Comparison of ENCODE assay signal across 8 mouse cellular contexts in genomic region chr8:107030650-107031576, GRCm38 (mm10). TPM values are rescaled to one million over a fixed set of nuclear protein-coding genes. Genes with fewer than 3 reads are reported as not detected.
DNase-seq lines count a peak whose midpoint lies in the region; ATAC-seq and TF ChIP-seq lines count a peak whose summit lies in the region.

Gene Vps4a, plus strand, starts transcription at chr8:107031222.

- peak; percentile 93 for TF ChIP-seq CTCF in lung, postnatal 0 days (IDR thresholded peaks at IDR 0.05)

- 4% methylated on average over 66 of the region's 66 CpGs for WGBS in hindbrain, embryonic 10.5 days
- WGBS in lung, postnatal 0 days, result 7% methylated on average over 49 of the region's 66 CpGs

- H3K4me3 ChIP-seq in hindbrain, embryonic 10.5 days, result peak within 1 kb of the TSS; percentile 79
- H3K4me3 ChIP-seq in lung, postnatal 0 days (ENCODE audit: low read depth, low read length), result peak within 1 kb of the TSS; percentile 88

- no peak for TF ChIP-seq EP300 in lung, postnatal 0 days (IDR thresholded peaks at IDR 0.05)

- H3K9ac ChIP-seq in lung, postnatal 0 days (replicated peaks; ENCODE audit: low read depth), result peak within 1 kb of the TSS; percentile 95

- H3K36me3 ChIP-seq in hindbrain, embryonic 10.5 days, result peaks cover 6% of the 10 kb centered on the region; the same call in 1 of the 2 replicates
- H3K36me3 ChIP-seq in lung, postnatal 0 days (ENCODE audit: insufficient read depth, low read length), result 0 out of 2 replicates have a peak, but pooled peaks cover 5% of the 10 kb centered on the region

- peak; percentile 74 for DNase-seq in MEL-GATA-1-ER (ENCODE audit: extremely low read depth, low read depth)
- peak; percentile 97 for DNase-seq in cerebellum, adult 8-10 months
- peak; percentile 97 for DNase-seq in hindbrain, embryonic 10.5 days (ENCODE audit: low spot score)
- peak; percentile 96 for DNase-seq in layer of hippocampus, adult 9-11 months
- peak; percentile 96 for DNase-seq in lung, postnatal 0 days (ENCODE audit: low spot score)
- peak; percentile 99 for DNase-seq in ovary, postnatal 14 days (ENCODE audit: low spot score)
- peak; percentile 97 for DNase-seq in thymus, postnatal 14 days

- peaks cover 20% of the 10 kb centered on the region for H3K4me1 ChIP-seq in hindbrain, embryonic 10.5 days (replicated peaks)
- H3K4me1 ChIP-seq in lung, postnatal 0 days (ENCODE audit: insufficient read depth, low read depth, low read length), result peaks cover 6% of the 10 kb centered on the region; the same call in 1 of the 2 replicates

- peak; percentile 84 for ATAC-seq in frontal cortex, adult (ENCODE audit: low TSS enrichment)
- ATAC-seq in lung, postnatal 0 days, result peak; percentile 96

- H3K4me2 ChIP-seq in lung, postnatal 0 days (replicated peaks; ENCODE audit: low read depth, low read length), result peak within 1 kb of the TSS; percentile 81

- H3K27ac ChIP-seq in hindbrain, embryonic 10.5 days, result peak within 1 kb of the TSS; percentile 90
- peak within 1 kb of the TSS; percentile 87 for H3K27ac ChIP-seq in lung, postnatal 0 days (ENCODE audit: low read length)

- no peaks in the 10 kb centered on the region for H3K27me3 ChIP-seq in hindbrain, embryonic 10.5 days (ENCODE audit: insufficient read depth, poor library complexity, severe bottlenecking)
- no peaks in the 10 kb centered on the region for H3K27me3 ChIP-seq in lung, postnatal 0 days (replicated peaks; ENCODE audit: insufficient read depth, low read length)

- H3K9me3 ChIP-seq in hindbrain, embryonic 10.5 days, result no peaks in the 10 kb centered on the region
- no peaks in the 10 kb centered on the region for H3K9me3 ChIP-seq in lung, postnatal 0 days (ENCODE audit: low read length)

RNA-seq across cellular contexts. Expression of gene Vps4a, which starts in this region (rescaled TPM):
- 73.0 and 85.7 TPM in 2 replicates for polyA plus RNA-seq in hindbrain, embryonic 10.5 days (2016; fragmentation: Nextera tagmentation; extraction: Ambion mirVana)
- polyA plus RNA-seq in lung, postnatal 0 days (2015; fragmentation: Nextera tagmentation; extraction: Ambion mirVana), result 59.0 and 59.6 TPM in 2 replicates

Comparison
In these comparisons a context has a peak if more than half of its experiments do, and no peak if none do; other contexts are left out.
1. Peak in every context shown above with its lines: DNase-seq, ATAC-seq, H3K4me3 ChIP-seq and H3K27ac ChIP-seq.